In genomic region chr6:41532687-41533284, GRCm38 (mm10) we compare ENCODE assay signal across 33 mouse cellular contexts. TPM values are rescaled to one million over a fixed set of nuclear protein-coding genes. Genes with fewer than 3 reads are reported as not detected.
DNase-seq lines count a peak whose midpoint lies in the region; ATAC-seq and TF ChIP-seq lines count a peak whose summit lies in the region.
"Had no signal": no experiment of that assay in that cellular context is flagged by ENCODE, and none has a peak within 500 bp of the region (broad histone marks: within the 10 kb centered on the region; RNA-seq: fewer than 3 reads in every experiment).

No protein-coding gene starts in this region.

- H3K9me3 ChIP-seq in heart, embryonic 16.5 days (replicated peaks; ENCODE audit: control insufficient read depth, low read length): no peaks in the 10 kb centered on the region
- H3K9me3 ChIP-seq: embryonic facial prominence, embryonic 13.5 days; forebrain, embryonic 12.5 days; heart, embryonic 13.5 days; hindbrain, embryonic 12.5 days; limb, embryonic 10.5 days; midbrain, embryonic 10.5 days; stomach, embryonic 15.5 days had no signal

- no peak overlapping the region for H3K9ac ChIP-seq in heart, embryonic 16.5 days (ENCODE audit: low read length)
- H3K9ac ChIP-seq: embryonic facial prominence, embryonic 13.5 days; forebrain, embryonic 12.5 days; heart, embryonic 13.5 days; hindbrain, embryonic 12.5 days; stomach, embryonic 15.5 days had no signal

- WGBS in heart, embryonic 16.5 days: 74% methylated on average over 8 of the region's 8 CpGs
- WGBS in thymus, adult 2 months: 25% methylated on average over 7 of the region's 8 CpGs

- no peaks in the 10 kb centered on the region for H3K27me3 ChIP-seq in heart, embryonic 16.5 days (ENCODE audit: control insufficient read depth, insufficient read depth, low read length)
- no peaks in the 10 kb centered on the region for H3K27me3 ChIP-seq in thymus, adult 2 months (ENCODE audit: control insufficient read depth, insufficient read depth, low read length)
- H3K27me3 ChIP-seq: embryonic facial prominence, embryonic 13.5 days; forebrain, embryonic 12.5 days; heart, embryonic 13.5 days; hindbrain, embryonic 12.5 days; stomach, embryonic 15.5 days had no signal

- no peaks in the 10 kb centered on the region for H3K4me1 ChIP-seq in heart, embryonic 16.5 days (ENCODE audit: control insufficient read depth, insufficient read depth, low read length)
- peaks cover 4% of the 10 kb centered on the region for H3K4me1 ChIP-seq in thymus, adult 2 months (replicated peaks; ENCODE audit: control insufficient read depth, insufficient read depth, low read length)
- H3K4me1 ChIP-seq: embryonic facial prominence, embryonic 13.5 days; forebrain, embryonic 12.5 days; heart, embryonic 13.5 days; hindbrain, embryonic 12.5 days; limb, embryonic 10.5 days; midbrain, embryonic 10.5 days; stomach, embryonic 15.5 days had no signal

- no peak for TF ChIP-seq POLR2A in thymus, adult 2 months (IDR thresholded peaks at IDR 0.05; ENCODE audit: control insufficient read depth, extremely low read depth, insufficient read depth, low read length, poor library complexity)

- intact Hi-C loops in left cerebral cortex, postnatal 14 days (cut with DNase I): loop anchor here (10.0 kb wide), 1 partner anchor 418 kb away; no protein-coding TSS in a partner anchor

- no peak overlapping the region for H3K4me2 ChIP-seq in heart, embryonic 16.5 days (ENCODE audit: low read depth, low read length)
- H3K4me2 ChIP-seq: embryonic facial prominence, embryonic 13.5 days; forebrain, embryonic 12.5 days; heart, embryonic 13.5 days; hindbrain, embryonic 12.5 days; stomach, embryonic 15.5 days had no signal

- TF ChIP-seq CTCF in thymus, adult 2 months (IDR thresholded peaks at IDR 0.05; ENCODE audit: borderline replicate concordance, control insufficient read depth, extremely low read depth, insufficient read depth, low read length, poor library complexity): no peak

- DNase-seq in heart, adult 8-10 months (ENCODE audit: low spot score): no peak
- DNase-seq in thymus, adult 2 months: peak; percentile 28
- peak; percentile 41 for DNase-seq in thymus, postnatal 4 days
- DNase-seq in cerebellum, postnatal 10 days: no peak
- DNase-seq in left cerebral cortex, postnatal 14 days (ENCODE audit: low spot score in 2 of 2): no peak
- no peak for DNase-seq in testis, postnatal 10 days (ENCODE audit: low spot score)
- DNase-seq: adrenal gland, adult 2 months; cerebellum, adult 11-12 months; cerebellum, postnatal 14 days; heart, adult 11 months; kidney, adult 8-10 months; kidney, postnatal 14 days; right cerebral cortex, postnatal 25 days had no signal

- peak; percentile 60; the same call in 1 of the 2 replicates for ATAC-seq in heart, embryonic 16.5 days (replicated peaks; ENCODE audit: extremely low read depth, insufficient read depth, low FRiP score)
- ATAC-seq in inflammation-experienced regulatory T-cells, adult 6 months: peak; percentile 77
- ATAC-seq: lung, postnatal 0 days had no signal

- no peak overlapping the region for H3K27ac ChIP-seq in heart, embryonic 16.5 days (ENCODE audit: low read length)
- H3K27ac ChIP-seq in thymus, adult 2 months (ENCODE audit: control insufficient read depth, insufficient read depth, low read length): peak overlapping the region; percentile 90
- H3K27ac ChIP-seq: embryonic facial prominence, embryonic 13.5 days; forebrain, embryonic 12.5 days; heart, embryonic 13.5 days; hindbrain, embryonic 12.5 days; limb, embryonic 10.5 days; macrophage; midbrain, embryonic 10.5 days; stomach, embryonic 15.5 days had no signal

- no peaks in the 10 kb centered on the region for H3K36me3 ChIP-seq in heart, embryonic 16.5 days (ENCODE audit: control insufficient read depth, insufficient read depth)
- peaks cover 29% of the 10 kb centered on the region for H3K36me3 ChIP-seq in thymus, adult 2 months (ENCODE audit: control insufficient read depth, insufficient read depth, low read length)
- H3K36me3 ChIP-seq: embryonic facial prominence, embryonic 13.5 days; forebrain, embryonic 12.5 days; heart, embryonic 13.5 days; hindbrain, embryonic 12.5 days; limb, embryonic 10.5 days; midbrain, embryonic 10.5 days; stomach, embryonic 15.5 days had no signal

- H3K4me3 ChIP-seq in heart, embryonic 16.5 days (ENCODE audit: low read length): no peak overlapping the region
- peak overlapping the region; percentile 11; the same call in 1 of the 2 replicates for H3K4me3 ChIP-seq in thymus, adult 2 months (ENCODE audit: control insufficient read depth, insufficient read depth, low read length)
- H3K4me3 ChIP-seq: embryonic facial prominence, embryonic 13.5 days; erythroblast, embryonic 14.5 days; forebrain, embryonic 12.5 days; heart, embryonic 13.5 days; hindbrain, embryonic 12.5 days; limb, embryonic 10.5 days; midbrain, embryonic 10.5 days; stomach, embryonic 15.5 days had no signal

RNA-seq across cellular contexts. Expression of gene Prss2, which starts 11.2 kb away (rescaled TPM):
- polyA plus RNA-seq in heart, embryonic 16.5 days (2015; fragmentation: Nextera tagmentation; extraction: Ambion mirVana): 0.30 TPM in 1 of 2 replicates, not detected in the other
- not detected for total RNA-seq in heart, adult 8-10 months (2022)
- 1 to 10 TPM in 2 of 3 experiments, under 1 TPM in 1; 0.45 to 4.0 (median 2.7) TPM for polyA plus RNA-seq in inflammation-experienced regulatory T-cells, adult 6 months (2017; shearing (Covaris generic))
- 9.8 and 13.8 TPM in 2 replicates for polyA plus RNA-seq in thymus, adult 2 months (2012; rRNA removed)
- not detected for total RNA-seq in left cerebral cortex, postnatal 14 days (2021)
- total RNA-seq: ES-E14; gastrocnemius, adult 8-10 months; heart, postnatal 25 days; layer of hippocampus, adult 18-20 months; layer of hippocampus, postnatal 14 days; left cerebral cortex, adult 8-10 months; midbrain, postnatal 0 days had no signal
- polyA plus RNA-seq: embryonic facial prominence, embryonic 13.5 days; erythroblast, embryonic 14.5 days; forebrain, embryonic 12.5 days; heart, embryonic 13.5 days; hindbrain, embryonic 12.5 days; limb, embryonic 10.5 days; lung, postnatal 0 days; macrophage; midbrain, embryonic 10.5 days; midbrain, postnatal 0 days; neural tube, embryonic 11.5 days had no signal

Comparison
In these comparisons a context has a peak if more than half of its experiments do, and no peak if none do; other contexts are left out.
1. DNase-seq: peak in thymus, adult 2 months (single experiment) and thymus, postnatal 4 days (single experiment); none in heart, adult 8-10 months (single experiment), cerebellum, postnatal 10 days (0 of 2), left cerebral cortex, postnatal 14 days (0 of 2) and testis, postnatal 10 days (single experiment).